Mouse (Mus musculus): ENCODE measurements around the gene Uqcrc2. TPM values are rescaled to one million over a fixed set of nuclear protein-coding genes. Genes with fewer than 3 reads are reported as not detected.

Gene Uqcrc2
- polyA plus RNA-seq, 1 experiment from 2014 or later = 150 TPM

- H3K9ac ChIP-seq = no peak overlapping the region
- ATAC-seq (ENCODE audit: low read depth) (no peak), DNase-seq (no peak)
- H3K4me2 ChIP-seq = no peak overlapping the region
- no peaks in the 10 kb centered on the region for H3K4me1 ChIP-seq (replicated peaks)
- H3K36me3 ChIP-seq = peaks cover 87% of the 10 kb centered on the region
- H3K27ac ChIP-seq = no peak overlapping the region
- no peaks in the 10 kb centered on the region for H3K9me3 ChIP-seq (replicated peaks)
- H3K27me3 ChIP-seq = no peaks in the 10 kb centered on the region
- H3K4me3 ChIP-seq (replicated peaks) = no peak overlapping the region
- WGBS (ENCODE audit: insufficient replicate concordance) = 68% methylated on average over 2 of the region's 2 CpGs
These were observed 12.9 kb downstream of the Uqcrc2 start for GRCm38 (mm10) chr7:120647849-120648248.

GRCm38 (mm10) chr7:120662079-120662478, 27.1 kb downstream of the Uqcrc2 start:
- H3K4me1 ChIP-seq (replicated peaks) = no peaks in the 10 kb centered on the region
- no peak overlapping the region for H3K4me2 ChIP-seq
- no peaks in the 10 kb centered on the region for H3K9me3 ChIP-seq (replicated peaks)
- no peak overlapping the region for H3K9ac ChIP-seq
- H3K36me3 ChIP-seq = peaks cover 36% of the 10 kb centered on the region
- H3K27ac ChIP-seq = no peak overlapping the region
- H3K27me3 ChIP-seq = no peaks in the 10 kb centered on the region
- 64% methylated on average over 4 of the region's 4 CpGs for WGBS (ENCODE audit: insufficient replicate concordance)
- no peak overlapping the region for H3K4me3 ChIP-seq (replicated peaks)
- DNase-seq = no peak
- ATAC-seq (ENCODE audit: low read depth) = no peak

- Histone ChIP-seq H3K9me3 (replicated peaks) (no peaks in the 10 kb centered on the region), H3K27me3 (no peaks in the 10 kb centered on the region), H3K4me2 (no peak within 1 kb of the TSS), H3K9ac (no peak within 1 kb of the TSS), H3K36me3 (no peaks in the 10 kb centered on the region), H3K4me3 (replicated peaks) (no peak within 1 kb of the TSS), H3K4me1 (replicated peaks) (peaks cover 3% of the 10 kb centered on the region; the same call in 1 of the 2 replicates), H3K27ac (no peak within 1 kb of the TSS)
- DNase-seq (peak; percentile 56), ATAC-seq (ENCODE audit: low read depth) (peak; percentile 34; the same call in 1 of the 2 replicates)
- 16% methylated on average over 14 of the region's 14 CpGs for WGBS (ENCODE audit: insufficient replicate concordance)
These were observed 35.3 kb downstream of the Uqcrc2 start, which contains the start of gene Pdzd9 for GRCm38 (mm10) chr7:120670153-120670875. Pdzd9 (minus strand) TSS chr7:120670343.

- Histone ChIP-seq H3K4me3 (replicated peaks) (no peak overlapping the region), H3K9ac (no peak overlapping the region), H3K36me3 (no peaks in the 10 kb centered on the region), H3K9me3 (replicated peaks) (no peaks in the 10 kb centered on the region), H3K27ac (no peak overlapping the region), H3K27me3 (no peaks in the 10 kb centered on the region), H3K4me2 (no peak overlapping the region), H3K4me1 (replicated peaks) (peaks cover 6% of the 10 kb centered on the region)
- ATAC-seq (ENCODE audit: low read depth) (no peak), DNase-seq (no peak)
- 58% methylated on average over 2 of the region's 2 CpGs for WGBS (ENCODE audit: insufficient replicate concordance)
These were observed 36.3 kb downstream of the Uqcrc2 start for GRCm38 (mm10) chr7:120671271-120671670.

GRCm38 (mm10) chr7:120677001-120677643, 42.1 kb downstream of the Uqcrc2 start, which contains the start of gene Mosmo:
Mosmo (plus strand) TSS chr7:120677618.
- Histone ChIP-seq H3K9me3 (replicated peaks) (no peaks in the 10 kb centered on the region), H3K4me1 (replicated peaks) (peaks cover 54% of the 10 kb centered on the region), H3K27me3 (no peaks in the 10 kb centered on the region), H3K9ac (peak within 1 kb of the TSS; percentile 91), H3K36me3 (no peaks in the 10 kb centered on the region), H3K4me2 (peak within 1 kb of the TSS; percentile 91), H3K27ac (peak within 1 kb of the TSS; percentile 72), H3K4me3 (replicated peaks) (peak within 1 kb of the TSS; percentile 91)
- DNase-seq (peak; percentile 55), ATAC-seq (ENCODE audit: low read depth) (peak; percentile 93)
- WGBS (ENCODE audit: insufficient replicate concordance) = under 1% methylated on average over 44 of the region's 44 CpGs

- peak overlapping the region; percentile 91 for H3K4me2 ChIP-seq
- H3K27ac ChIP-seq = peak overlapping the region; percentile 72
- H3K4me1 ChIP-seq (replicated peaks) = peaks cover 61% of the 10 kb centered on the region
- H3K36me3 ChIP-seq = no peaks in the 10 kb centered on the region
- ATAC-seq (ENCODE audit: low read depth) (peak; percentile 76), DNase-seq (peak; percentile 36)
- H3K9me3 ChIP-seq (replicated peaks) = no peaks in the 10 kb centered on the region
- peak overlapping the region; percentile 91 for H3K4me3 ChIP-seq (replicated peaks)
- no peaks in the 10 kb centered on the region for H3K27me3 ChIP-seq
- 1% methylated on average over 42 of the region's 42 CpGs for WGBS (ENCODE audit: insufficient replicate concordance)
- peak overlapping the region; percentile 91 for H3K9ac ChIP-seq
These were observed 43.0 kb downstream of the Uqcrc2 start for GRCm38 (mm10) chr7:120677764-120678531.

- Histone ChIP-seq H3K4me1 (replicated peaks) (peaks cover 61% of the 10 kb centered on the region), H3K9ac (peak overlapping the region; percentile 91), H3K4me3 (replicated peaks) (peak overlapping the region; percentile 91), H3K36me3 (no peaks in the 10 kb centered on the region), H3K4me2 (peak overlapping the region; percentile 91), H3K27me3 (no peaks in the 10 kb centered on the region), H3K9me3 (replicated peaks) (no peaks in the 10 kb centered on the region), H3K27ac (no peak overlapping the region)
- no peak for DNase-seq
- no peak for ATAC-seq (ENCODE audit: low read depth)
- WGBS (ENCODE audit: insufficient replicate concordance) = 22% methylated on average over 8 of the region's 8 CpGs
These were observed 44.0 kb downstream of the Uqcrc2 start for GRCm38 (mm10) chr7:120679023-120679422.

GRCm38 (mm10) chr7:120682002-120682401, 47.0 kb downstream of the Uqcrc2 start:
- no peak overlapping the region for H3K9ac ChIP-seq
- no peak for DNase-seq
- no peaks in the 10 kb centered on the region for H3K36me3 ChIP-seq
- H3K9me3 ChIP-seq (replicated peaks) = no peaks in the 10 kb centered on the region
- no peak overlapping the region for H3K4me3 ChIP-seq (replicated peaks)
- no peak overlapping the region for H3K27ac ChIP-seq
- peaks cover 62% of the 10 kb centered on the region for H3K4me1 ChIP-seq (replicated peaks)
- WGBS (ENCODE audit: insufficient replicate concordance) = 24% methylated on average over 4 of the region's 4 CpGs
- no peak overlapping the region for H3K4me2 ChIP-seq
- no peak; the same call in 1 of the 2 replicates for ATAC-seq (ENCODE audit: low read depth)
- H3K27me3 ChIP-seq = no peaks in the 10 kb centered on the region

- DNase-seq (no peak), ATAC-seq (ENCODE audit: low read depth) (no peak)
- H3K36me3 ChIP-seq = no peaks in the 10 kb centered on the region
- H3K9me3 ChIP-seq (replicated peaks) = no peaks in the 10 kb centered on the region
- no peak overlapping the region for H3K4me2 ChIP-seq
- no peak overlapping the region for H3K4me3 ChIP-seq (replicated peaks)
- no peaks in the 10 kb centered on the region for H3K27me3 ChIP-seq
- 78% methylated on average over 2 of the region's 2 CpGs for WGBS (ENCODE audit: insufficient replicate concordance)
- peaks cover 45% of the 10 kb centered on the region for H3K4me1 ChIP-seq (replicated peaks)
- H3K27ac ChIP-seq = no peak overlapping the region
- no peak overlapping the region for H3K9ac ChIP-seq
These were observed 49.8 kb downstream of the Uqcrc2 start for GRCm38 (mm10) chr7:120684731-120685161.

- H3K4me3 ChIP-seq (replicated peaks) = no peak overlapping the region
- no peaks in the 10 kb centered on the region for H3K27me3 ChIP-seq
- peaks cover 40% of the 10 kb centered on the region for H3K4me1 ChIP-seq (replicated peaks)
- 81% methylated on average over 6 of the region's 6 CpGs for WGBS (ENCODE audit: insufficient replicate concordance)
- no peaks in the 10 kb centered on the region for H3K9me3 ChIP-seq (replicated peaks)
- no peak overlapping the region for H3K9ac ChIP-seq
- ATAC-seq (ENCODE audit: low read depth) = no peak
- no peaks in the 10 kb centered on the region for H3K36me3 ChIP-seq
- DNase-seq = no peak
- no peak overlapping the region for H3K27ac ChIP-seq
- H3K4me2 ChIP-seq = no peak overlapping the region
These were observed 50.3 kb downstream of the Uqcrc2 start for GRCm38 (mm10) chr7:120685227-120685626.

- ATAC-seq (ENCODE audit: low read depth) (no peak), DNase-seq (no peak)
- no peaks in the 10 kb centered on the region for H3K9me3 ChIP-seq (replicated peaks)
- peaks cover 18% of the 10 kb centered on the region for H3K4me1 ChIP-seq (replicated peaks)
- no peak overlapping the region for H3K4me3 ChIP-seq (replicated peaks)
- H3K9ac ChIP-seq = no peak overlapping the region
- WGBS (ENCODE audit: insufficient replicate concordance) = 66% methylated on average over 4 of the region's 4 CpGs
- H3K27me3 ChIP-seq = no peaks in the 10 kb centered on the region
- no peak overlapping the region for H3K27ac ChIP-seq
- H3K4me2 ChIP-seq = no peak overlapping the region
- H3K36me3 ChIP-seq = peaks cover 13% of the 10 kb centered on the region
These were observed 55.7 kb downstream of the Uqcrc2 start for GRCm38 (mm10) chr7:120690634-120691033.
